In genomic region chrX:159390347-159390962, GRCm38 (mm10) we compare ENCODE assay signal across 24 mouse cellular contexts. TPM values are rescaled to one million over a fixed set of nuclear protein-coding genes. Genes with fewer than 3 reads are reported as not detected.
DNase-seq lines count a peak whose midpoint lies in the region; ATAC-seq and TF ChIP-seq lines count a peak whose summit lies in the region.
"Had no signal": no experiment of that assay in that cellular context is flagged by ENCODE, and none has a peak within 500 bp of the region (broad histone marks: within the 10 kb centered on the region; RNA-seq: fewer than 3 reads in every experiment).

No protein-coding gene starts in this region.

- no peak overlapping the region for H3K9ac ChIP-seq in liver, embryonic 12.5 days
- H3K9ac ChIP-seq in liver, postnatal 0 days (replicated peaks): no peak overlapping the region
- no peak overlapping the region for H3K9ac ChIP-seq in liver, embryonic 13.5 days
- H3K9ac ChIP-seq in hindbrain, postnatal 0 days (replicated peaks; ENCODE audit: low read length): no peak overlapping the region
- H3K9ac ChIP-seq: embryonic facial prominence, embryonic 12.5 days; forebrain, embryonic 13.5 days; forebrain, embryonic 15.5 days; forebrain, postnatal 0 days had no signal

- intact Hi-C loops in gastrocnemius, postnatal 36 days (cut with DNase I): no loop called here

- no peaks in the 10 kb centered on the region for H3K9me3 ChIP-seq in liver, embryonic 12.5 days (replicated peaks)
- H3K9me3 ChIP-seq in liver, postnatal 0 days (ENCODE audit: low read length): no peaks in the 10 kb centered on the region
- no peaks in the 10 kb centered on the region for H3K9me3 ChIP-seq in liver, embryonic 13.5 days (replicated peaks)
- H3K9me3 ChIP-seq in hindbrain, postnatal 0 days (ENCODE audit: low read length): no peaks in the 10 kb centered on the region
- H3K9me3 ChIP-seq: embryonic facial prominence, embryonic 10.5 days; embryonic facial prominence, embryonic 12.5 days; forebrain, embryonic 13.5 days; forebrain, embryonic 15.5 days had no signal

- TF ChIP-seq CTCF in liver, postnatal 0 days (IDR thresholded peaks at IDR 0.05; ENCODE audit: low read depth): no peak
- TF ChIP-seq CTCF in hindbrain, postnatal 0 days (IDR thresholded peaks at IDR 0.05; ENCODE audit: low read depth): no peak

- H3K36me3 ChIP-seq in liver, embryonic 12.5 days: peaks cover 20% of the 10 kb centered on the region
- H3K36me3 ChIP-seq in liver, postnatal 0 days (replicated peaks; ENCODE audit: insufficient read depth, low read length): 0 out of 2 replicates have a peak, but pooled peaks cover 7% of the 10 kb centered on the region
- H3K36me3 ChIP-seq in liver, embryonic 13.5 days: peaks cover 15% of the 10 kb centered on the region; the same call in 1 of the 2 replicates
- H3K36me3 ChIP-seq in hindbrain, postnatal 0 days (ENCODE audit: insufficient read depth, low read length): no peaks in the 10 kb centered on the region
- H3K36me3 ChIP-seq: embryonic facial prominence, embryonic 12.5 days; forebrain, embryonic 15.5 days had no signal

- H3K27me3 ChIP-seq in liver, embryonic 12.5 days (replicated peaks): no peaks in the 10 kb centered on the region
- H3K27me3 ChIP-seq in liver, postnatal 0 days (ENCODE audit: insufficient read depth, low read length): no peaks in the 10 kb centered on the region
- H3K27me3 ChIP-seq in liver, embryonic 13.5 days: no peaks in the 10 kb centered on the region
- no peaks in the 10 kb centered on the region for H3K27me3 ChIP-seq in hindbrain, postnatal 0 days (ENCODE audit: insufficient read depth, low read length)
- H3K27me3 ChIP-seq: embryonic facial prominence, embryonic 12.5 days; forebrain, embryonic 13.5 days; forebrain, embryonic 15.5 days had no signal

- DNase-seq in liver, postnatal 0 days: no peak
- DNase-seq in liver, embryonic 13.5 days: no peak
- no peak for DNase-seq in spleen, postnatal 10 days (ENCODE audit: low spot score in 2 of 2)
- DNase-seq in gastrocnemius, postnatal 36 days: no peak
- DNase-seq in hindbrain, postnatal 0 days (ENCODE audit: low spot score): no peak
- DNase-seq: adrenal gland, adult 2 months; adrenal gland, postnatal 10 days; adrenal gland, postnatal 25 days; cerebellum, adult 11 months; cerebellum, adult 18-20 months; cerebellum, adult 8-10 months; cerebellum, adult 9-11 months; cerebellum, postnatal 14 days; cerebellum, postnatal 36 days; forebrain, postnatal 0 days had no signal

- 39% methylated on average over 6 of the region's 6 CpGs for WGBS in liver, embryonic 12.5 days (ENCODE audit: insufficient replicate concordance)
- 73% methylated on average over 6 of the region's 6 CpGs for WGBS in liver, postnatal 0 days (ENCODE audit: insufficient replicate concordance)
- WGBS in liver, embryonic 13.5 days (ENCODE audit: insufficient replicate concordance): 44% methylated on average over 6 of the region's 6 CpGs
- 75% methylated on average over 6 of the region's 6 CpGs for WGBS in hindbrain, postnatal 0 days

- peaks cover 7% of the 10 kb centered on the region; the same call in 1 of the 2 replicates for H3K4me1 ChIP-seq in liver, embryonic 12.5 days
- H3K4me1 ChIP-seq in liver, postnatal 0 days (ENCODE audit: insufficient read depth): no peaks in the 10 kb centered on the region
- H3K4me1 ChIP-seq in liver, embryonic 13.5 days (replicated peaks): peaks cover 2% of the 10 kb centered on the region; the same call in 1 of the 2 replicates
- no peaks in the 10 kb centered on the region for H3K4me1 ChIP-seq in hindbrain, postnatal 0 days (ENCODE audit: insufficient read depth, low read length)
- H3K4me1 ChIP-seq: embryonic facial prominence, embryonic 10.5 days; embryonic facial prominence, embryonic 12.5 days; forebrain, embryonic 13.5 days; forebrain, embryonic 15.5 days had no signal

- ATAC-seq in liver, embryonic 12.5 days: peak; percentile 59
- ATAC-seq in liver, postnatal 0 days: no peak
- peak; percentile 57; the same call in 1 of the 2 replicates for ATAC-seq in liver, embryonic 13.5 days (ENCODE audit: low read depth)
- peak; percentile 60 for ATAC-seq in megakaryocyte-erythroid progenitor cell, adult 5-6 weeks (replicated peaks; ENCODE audit: low FRiP score, low TSS enrichment, poor library complexity, severe bottlenecking)
- ATAC-seq in hindbrain, postnatal 0 days: no peak
- ATAC-seq: activated CD4-positive, CD25-positive, alpha-beta regulatory T cell, adult 4 months; forebrain, embryonic 13.5 days; forebrain, embryonic 15.5 days; forebrain, postnatal 0 days; Patski had no signal

- H3K27ac ChIP-seq in liver, embryonic 12.5 days: no peak overlapping the region
- H3K27ac ChIP-seq in liver, postnatal 0 days (ENCODE audit: low read depth): no peak overlapping the region
- H3K27ac ChIP-seq in liver, embryonic 13.5 days: no peak overlapping the region
- no peak overlapping the region for H3K27ac ChIP-seq in hindbrain, postnatal 0 days
- H3K27ac ChIP-seq: embryonic facial prominence, embryonic 10.5 days; embryonic facial prominence, embryonic 12.5 days; forebrain, embryonic 13.5 days; forebrain, embryonic 15.5 days had no signal

- H3K4me3 ChIP-seq in liver, embryonic 12.5 days: no peak overlapping the region
- no peak overlapping the region for H3K4me3 ChIP-seq in liver, postnatal 0 days (ENCODE audit: low read depth, low read length)
- no peak overlapping the region for H3K4me3 ChIP-seq in liver, embryonic 13.5 days (replicated peaks)
- H3K4me3 ChIP-seq in hindbrain, postnatal 0 days (ENCODE audit: low read length): no peak overlapping the region
- H3K4me3 ChIP-seq: embryonic facial prominence, embryonic 10.5 days; embryonic facial prominence, embryonic 12.5 days; forebrain, embryonic 13.5 days; forebrain, embryonic 15.5 days had no signal

- no peak for TF ChIP-seq EP300 in liver, postnatal 0 days (IDR thresholded peaks at IDR 0.05; ENCODE audit: low read depth)

- no peak overlapping the region for H3K4me2 ChIP-seq in liver, embryonic 12.5 days
- H3K4me2 ChIP-seq in liver, postnatal 0 days (ENCODE audit: low read depth, low read length): no peak overlapping the region
- H3K4me2 ChIP-seq in liver, embryonic 13.5 days: no peak overlapping the region
- H3K4me2 ChIP-seq in hindbrain, postnatal 0 days (ENCODE audit: low read depth, low read length): no peak overlapping the region
- H3K4me2 ChIP-seq: embryonic facial prominence, embryonic 12.5 days; forebrain, embryonic 13.5 days; forebrain, embryonic 15.5 days had no signal

RNA-seq across cellular contexts. Expression of gene Eif1ax, which starts 18.5 kb away (rescaled TPM):
- polyA plus RNA-seq in liver, embryonic 12.5 days (2016; fragmentation: Nextera tagmentation; extraction: Ambion mirVana): 100 and 103 TPM in 2 replicates
- polyA plus RNA-seq in liver, postnatal 0 days (2015; fragmentation: Nextera tagmentation; extraction: Ambion mirVana): 43.8 and 49.1 TPM in 2 replicates
- polyA plus RNA-seq in liver, embryonic 13.5 days (2015; fragmentation: Nextera tagmentation; extraction: Ambion mirVana): 104 and 119 TPM in 2 replicates
- 58.9 and 67.5 TPM in 2 replicates for total RNA-seq in megakaryocyte-erythroid progenitor cell, adult 5-6 weeks (2014; fragmentation: Nextera tagmentation)
- 59.2 and 77.4 TPM in 2 replicates for total RNA-seq in megakaryocyte-erythroid progenitor cell, adult 5-6 weeks (2017)
- 10 to 100 TPM; 77.3 to 79.3 TPM for total RNA-seq in gastrocnemius, postnatal 36 days (2021)
- total RNA-seq in hindbrain, postnatal 0 days (2014; rRNA removed): 62.1 and 74.5 TPM in 2 replicates
- 86.4 and 96.2 TPM in 2 replicates for polyA plus RNA-seq in hindbrain, postnatal 0 days (2015; fragmentation: Nextera tagmentation; extraction: Ambion mirVana)

RNA-seq across cellular contexts. Expression of gene Map7d2, which starts 23.9 kb away (rescaled TPM):
- 0.13 and 0.18 TPM in 2 replicates for polyA plus RNA-seq in liver, embryonic 12.5 days (2016; fragmentation: Nextera tagmentation; extraction: Ambion mirVana)
- polyA plus RNA-seq in liver, postnatal 0 days (2015; fragmentation: Nextera tagmentation; extraction: Ambion mirVana): not detected in 2 replicates
- 0.08 and 0.10 TPM in 2 replicates for polyA plus RNA-seq in liver, embryonic 13.5 days (2015; fragmentation: Nextera tagmentation; extraction: Ambion mirVana)
- not detected in 2 replicates for total RNA-seq in megakaryocyte-erythroid progenitor cell, adult 5-6 weeks (2014; fragmentation: Nextera tagmentation)
- total RNA-seq in megakaryocyte-erythroid progenitor cell, adult 5-6 weeks (2017): not detected in 2 replicates
- under 1 TPM; 0.08 to 0.69 TPM for total RNA-seq in gastrocnemius, postnatal 36 days (2021)
- 27.7 and 28.0 TPM in 2 replicates for total RNA-seq in hindbrain, postnatal 0 days (2014; rRNA removed)
- polyA plus RNA-seq in hindbrain, postnatal 0 days (2015; fragmentation: Nextera tagmentation; extraction: Ambion mirVana): 72.4 and 76.4 TPM in 2 replicates
- polyA plus RNA-seq: activated CD4-positive, CD25-positive, alpha-beta regulatory T cell, adult 4 months; C2C12 had no signal

Comparison
In these comparisons a context has a peak if more than half of its experiments do, and no peak if none do; other contexts are left out.
1. ATAC-seq: peak in liver, embryonic 12.5 days (single experiment), liver, embryonic 13.5 days (single experiment) and megakaryocyte-erythroid progenitor cell, adult 5-6 weeks (single experiment); none in liver, postnatal 0 days (single experiment) and hindbrain, postnatal 0 days (single experiment).
2. RNA of gene Map7d2, which starts 23.9 kb away (polyA plus RNA-seq): 72.4 to 76.4 TPM in hindbrain, postnatal 0 days; 0.13 to 0.18 TPM in liver, embryonic 12.5 days, 0.08 to 0.10 TPM in liver, embryonic 13.5 days and not detected in liver, postnatal 0 days; every median in the first group is over 10 times any median in the second.